Mouse (Mus musculus) liver, embryonic 12.5 days (tissue): ENCODE results near the gene Pik3r4. TPM values are rescaled to one million over a fixed set of nuclear protein-coding genes. Genes with fewer than 3 reads are reported as not detected.

Experiments used
- ATAC-seq: fragments of 200-750 bp; cut with Nextera tagmentation; 2 replicates; pipeline ENCODE4 v1.8.0; 2017; ENCODE audit warnings: moderate number of reproducible peaks, mild to moderate bottlenecking, moderate library complexity
- H3K27ac ChIP-seq: fragments of 300-500 bp; sonication (generic); 2 replicates; pipeline ENCODE4 v1.5.1; 2016; ENCODE audit warnings: mild to moderate bottlenecking
- H3K27me3 ChIP-seq: fragments of 300-500 bp; sonication (generic); replicated peaks from 2 replicates; pipeline ENCODE4 v1.6.1; 2016; ENCODE audit warnings: mild to moderate bottlenecking, moderate library complexity
- H3K36me3 ChIP-seq: fragments of 300-500 bp; sonication (generic); 2 replicates; pipeline ENCODE4 v1.6.1; 2016; ENCODE audit warnings: mild to moderate bottlenecking, moderate library complexity
- H3K4me1 ChIP-seq: fragments of 300-500 bp; sonication (generic); 2 replicates; pipeline ENCODE4 v1.6.1; 2016
- H3K4me2 ChIP-seq: fragments of 300-500 bp; sonication (generic); 2 replicates; pipeline ENCODE4 v1.6.1; 2016; ENCODE audit warnings: mild to moderate bottlenecking, moderate library complexity
- H3K4me3 ChIP-seq: fragments of 300-500 bp; sonication (generic); 2 replicates; pipeline ENCODE4 v1.5.1; 2016; ENCODE audit warnings: mild to moderate bottlenecking, moderate library complexity
- H3K9ac ChIP-seq: fragments of 300-500 bp; sonication (generic); 2 replicates; pipeline ENCODE4 v1.6.1; 2016; ENCODE audit warnings: mild to moderate bottlenecking, moderate library complexity
- H3K9me3 ChIP-seq: fragments of 300-500 bp; sonication (generic); replicated peaks from 2 replicates; pipeline ENCODE4 v1.6.1; 2016; ENCODE audit warnings: mild to moderate bottlenecking, moderate library complexity
- WGBS: fragments of 180-500 bp; shearing (Covaris S2); methylation state at CpG from one replicate; pipeline ENCODE4 v1.1.7; 2016; ENCODE audit not compliant: insufficient replicate concordance; 5-methylcytosine and 5-hydroxymethylcytosine counted together
- polyA plus RNA-seq: library from polyadenylated mRNA; unstranded; fragments of >200 nt; fragmentation: Nextera tagmentation; extraction: Ambion mirVana; gene quantifications from 2 replicates; pipeline ENCODE4 v1.2.1, GENCODE M21; 2016

Pik3r4 gene
- polyA plus RNA-seq, 1 experiment from 2014 or later: 12.1 TPM

GRCm38 (mm10) chr9:105701966-105702365, 59.2 kb downstream of the Pik3r4 start:
- Histone ChIP-seq H3K36me3 (no peaks in the 10 kb centered on the region), H3K4me2 (no peak overlapping the region), H3K9ac (no peak overlapping the region), H3K27ac (no peak overlapping the region), H3K4me1 (no peaks in the 10 kb centered on the region), H3K4me3 (no peak overlapping the region), H3K9me3 (no peaks in the 10 kb centered on the region), H3K27me3 (no peaks in the 10 kb centered on the region)
- no peak for ATAC-seq
- 69% methylated on average over 9 of the region's 9 CpGs for WGBS

GRCm38 (mm10) chr9:105704226-105704932, 61.6 kb downstream of the Pik3r4 start:
- Histone ChIP-seq H3K4me2 (no peak overlapping the region), H3K36me3 (no peaks in the 10 kb centered on the region), H3K9ac (no peak overlapping the region), H3K9me3 (no peaks in the 10 kb centered on the region), H3K27ac (no peak overlapping the region), H3K4me1 (no peaks in the 10 kb centered on the region), H3K4me3 (no peak overlapping the region), H3K27me3 (no peaks in the 10 kb centered on the region)
- no peak for ATAC-seq
- WGBS: 71% methylated on average over 16 of the region's 16 CpGs

- no peak for ATAC-seq
- 85% methylated on average over 1 of the region's 1 CpGs for WGBS
- Histone ChIP-seq H3K9me3 (no peaks in the 10 kb centered on the region), H3K27ac (no peak overlapping the region), H3K9ac (no peak overlapping the region), H3K36me3 (no peaks in the 10 kb centered on the region), H3K4me3 (no peak overlapping the region), H3K27me3 (no peaks in the 10 kb centered on the region), H3K4me2 (no peak overlapping the region), H3K4me1 (no peaks in the 10 kb centered on the region)
These were observed 62.2 kb downstream of the Pik3r4 start for GRCm38 (mm10) chr9:105705011-105705410.

GRCm38 (mm10) chr9:105712049-105712448, 69.3 kb downstream of the Pik3r4 start:
- no peak overlapping the region for H3K9ac ChIP-seq
- H3K9me3 ChIP-seq: no peaks in the 10 kb centered on the region
- H3K27me3 ChIP-seq: no peaks in the 10 kb centered on the region
- no peak overlapping the region for H3K4me2 ChIP-seq
- H3K4me3 ChIP-seq: no peak overlapping the region
- no peak for ATAC-seq
- no peak overlapping the region for H3K27ac ChIP-seq
- no peaks in the 10 kb centered on the region for H3K36me3 ChIP-seq
- 77% methylated on average over 3 of the region's 3 CpGs for WGBS
- H3K4me1 ChIP-seq: no peaks in the 10 kb centered on the region

- no peak overlapping the region for H3K4me2 ChIP-seq
- no peak overlapping the region for H3K27ac ChIP-seq
- no peaks in the 10 kb centered on the region for H3K4me1 ChIP-seq
- no peak overlapping the region for H3K4me3 ChIP-seq
- H3K36me3 ChIP-seq: no peaks in the 10 kb centered on the region
- H3K9ac ChIP-seq: no peak overlapping the region
- H3K27me3 ChIP-seq: no peaks in the 10 kb centered on the region
- WGBS: 59% methylated on average over 7 of the region's 7 CpGs
- H3K9me3 ChIP-seq: no peaks in the 10 kb centered on the region
- ATAC-seq: no peak
These were observed 76.6 kb downstream of the Pik3r4 start for GRCm38 (mm10) chr9:105719367-105719766.

GRCm38 (mm10) chr9:105719851-105720395, 77.1 kb downstream of the Pik3r4 start:
- Histone ChIP-seq H3K4me3 (no peak overlapping the region), H3K9me3 (no peaks in the 10 kb centered on the region), H3K36me3 (no peaks in the 10 kb centered on the region), H3K27me3 (no peaks in the 10 kb centered on the region), H3K4me1 (no peaks in the 10 kb centered on the region), H3K9ac (no peak overlapping the region), H3K27ac (no peak overlapping the region), H3K4me2 (no peak overlapping the region)
- ATAC-seq: no peak
- WGBS: 35% methylated on average over 5 of the region's 5 CpGs

GRCm38 (mm10) chr9:105720430-105720829, 77.7 kb downstream of the Pik3r4 start:
- no peak overlapping the region for H3K4me3 ChIP-seq
- H3K9me3 ChIP-seq: no peaks in the 10 kb centered on the region
- no peak for ATAC-seq
- H3K9ac ChIP-seq: no peak overlapping the region
- no peaks in the 10 kb centered on the region for H3K27me3 ChIP-seq
- no peaks in the 10 kb centered on the region for H3K4me1 ChIP-seq
- H3K4me2 ChIP-seq: no peak overlapping the region
- 66% methylated on average over 4 of the region's 4 CpGs for WGBS
- no peaks in the 10 kb centered on the region for H3K36me3 ChIP-seq
- no peak overlapping the region for H3K27ac ChIP-seq

GRCm38 (mm10) chr9:105731976-105732375, 89.2 kb downstream of the Pik3r4 start:
- no peak for ATAC-seq
- H3K4me2 ChIP-seq: no peak overlapping the region
- H3K27me3 ChIP-seq: no peaks in the 10 kb centered on the region
- H3K27ac ChIP-seq: no peak overlapping the region
- WGBS: 63% methylated on average over 7 of the region's 7 CpGs
- H3K36me3 ChIP-seq: no peaks in the 10 kb centered on the region
- no peak overlapping the region for H3K4me3 ChIP-seq
- no peak overlapping the region for H3K9ac ChIP-seq
- no peaks in the 10 kb centered on the region for H3K9me3 ChIP-seq
- H3K4me1 ChIP-seq: no peaks in the 10 kb centered on the region

- H3K4me2 ChIP-seq: no peak overlapping the region
- H3K4me3 ChIP-seq: no peak overlapping the region
- WGBS: 52% methylated on average over 2 of the region's 2 CpGs
- no peaks in the 10 kb centered on the region for H3K36me3 ChIP-seq
- no peaks in the 10 kb centered on the region for H3K27me3 ChIP-seq
- no peaks in the 10 kb centered on the region for H3K4me1 ChIP-seq
- H3K27ac ChIP-seq: no peak overlapping the region
- H3K9me3 ChIP-seq: no peaks in the 10 kb centered on the region
- no peak overlapping the region for H3K9ac ChIP-seq
- no peak for ATAC-seq
These were observed 91.9 kb downstream of the Pik3r4 start for GRCm38 (mm10) chr9:105734651-105735050.

- H3K36me3 ChIP-seq: no peaks in the 10 kb centered on the region
- no peak overlapping the region for H3K4me2 ChIP-seq
- H3K4me1 ChIP-seq: no peaks in the 10 kb centered on the region
- H3K27me3 ChIP-seq: no peaks in the 10 kb centered on the region
- H3K27ac ChIP-seq: no peak overlapping the region
- no peak overlapping the region for H3K9ac ChIP-seq
- no peak overlapping the region for H3K4me3 ChIP-seq
- H3K9me3 ChIP-seq: no peaks in the 10 kb centered on the region
- 66% methylated on average over 5 of the region's 5 CpGs for WGBS
- ATAC-seq: no peak
These were observed 92.4 kb downstream of the Pik3r4 start for GRCm38 (mm10) chr9:105735195-105735594.
